Mouse (Mus musculus) E14TG2a.4 (cell line): ENCODE data around the gene 2310079G19Rik.

Experiments used
- CTCF ChIP-seq: conservative IDR thresholded peaks from 2 replicates; pipeline ENCODE4 v1.5.1; 2014; ENCODE audit warnings: low read length
- NANOG ChIP-seq: IDR thresholded peaks from 2 replicates; pipeline ENCODE4 v1.6.1; 2014; ENCODE audit warnings: borderline replicate concordance, low read length, mixed read lengths
- POU5F1 ChIP-seq: IDR thresholded peaks from 2 replicates; pipeline ENCODE4 v1.6.1; 2014; ENCODE audit warnings: low read length, borderline replicate concordance

DNA sequence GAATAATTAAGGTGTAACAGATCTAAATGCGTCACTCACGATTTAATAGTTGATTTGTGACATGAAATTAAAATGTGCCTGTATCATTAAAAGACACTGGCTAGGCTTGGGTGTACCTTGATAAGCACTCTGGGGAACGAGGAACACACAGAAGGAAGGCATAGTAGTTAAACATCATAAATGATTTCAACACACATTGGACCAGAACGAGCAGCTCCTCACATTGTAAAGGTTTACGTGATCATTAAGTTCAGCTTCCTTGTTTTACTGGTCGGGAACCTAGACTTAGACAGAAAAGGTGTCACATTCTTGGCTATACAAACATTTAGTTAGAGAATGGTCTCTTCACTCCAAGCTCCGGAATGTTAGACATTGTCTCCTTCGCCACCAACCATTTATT, 27.2 kb downstream of the 2310079G19Rik start:
- TF ChIP-seq CTCF = no peak
- no peak for TF ChIP-seq POU5F1
- TF ChIP-seq NANOG = no peak
